Mouse (Mus musculus) thymus, postnatal 0 days (tissue): ENCODE data around the gene Iqck. TPM values are rescaled to one million over a fixed set of nuclear protein-coding genes. Genes with fewer than 3 reads are reported as not detected.
A peak's percentile ranks its signal among the peaks of the same experiment; 100 is the strongest.

ENCODE experiments used
- DNase-seq: peaks from one replicate; pipeline ENCODE4 v3.0.0-alpha.2; 2015; ENCODE audit warnings: low spot score
- polyA plus RNA-seq: library from polyadenylated mRNA; unstranded; fragments of >200 nt; fragmentation: Nextera tagmentation; extraction: Ambion mirVana; gene quantifications from 2 replicates; pipeline ENCODE4 v1.2.1, GENCODE M21; 2015

Gene Iqck
- polyA plus RNA-seq, 1 experiment from 2014 or later: 1.6 TPM

GRCm38 (mm10) chr7:118850676-118851290 is 4.8 kb upstream of the Iqck start:
- no peak for DNase-seq

GRCm38 (mm10) chr7:118851571-118851970 is 4.0 kb upstream of the Iqck start:
- no peak for DNase-seq

DNA sequence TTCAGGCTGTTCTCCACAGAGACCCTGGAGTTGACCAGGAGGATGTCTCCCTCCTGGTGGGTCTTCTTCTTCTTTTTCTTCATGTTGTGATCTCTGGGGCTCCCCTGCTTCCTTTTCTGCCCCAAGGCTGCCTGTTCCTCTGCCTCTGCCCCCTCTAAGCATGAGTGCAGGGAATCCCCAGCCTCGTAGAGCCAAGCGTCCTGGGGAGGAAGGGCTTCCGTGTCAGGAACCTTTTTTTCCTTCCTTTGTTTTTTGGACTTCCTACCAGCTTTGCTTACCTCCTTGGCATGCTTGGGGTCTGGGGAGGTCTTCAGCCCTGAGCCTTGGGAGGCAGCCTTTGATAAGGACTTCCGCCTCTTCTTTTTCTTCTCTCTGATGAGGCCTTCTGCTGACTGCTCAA is 2.9 kb upstream of the Iqck start:
- no peak for DNase-seq

DNA sequence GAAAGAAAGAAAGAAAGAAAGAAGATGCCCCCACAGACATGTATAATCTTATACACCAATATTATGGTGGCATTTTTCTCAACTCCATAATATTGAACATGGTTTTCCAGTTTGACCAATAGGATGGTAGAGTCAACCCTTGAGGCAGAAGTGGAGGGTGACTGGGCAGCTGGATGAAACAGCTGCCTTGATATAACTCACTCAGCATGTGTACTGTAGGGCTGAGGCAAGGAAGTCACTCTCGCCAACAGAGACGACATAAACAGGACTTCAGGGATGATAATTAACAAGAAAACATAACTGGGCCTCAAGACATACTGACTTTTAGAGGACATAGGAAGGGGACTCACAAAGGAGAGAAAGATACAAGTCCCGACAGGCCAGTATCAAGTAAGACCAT is 946 bp upstream of the Iqck start:
- DNase-seq: no peak

GRCm38 (mm10) chr7:118855877-118856304 is 339 bp downstream of the Iqck start, which contains the start of gene Knop1:
Gene Knop1 (minus strand): TSS chr7:118856254.
- no peak for DNase-seq

DNA sequence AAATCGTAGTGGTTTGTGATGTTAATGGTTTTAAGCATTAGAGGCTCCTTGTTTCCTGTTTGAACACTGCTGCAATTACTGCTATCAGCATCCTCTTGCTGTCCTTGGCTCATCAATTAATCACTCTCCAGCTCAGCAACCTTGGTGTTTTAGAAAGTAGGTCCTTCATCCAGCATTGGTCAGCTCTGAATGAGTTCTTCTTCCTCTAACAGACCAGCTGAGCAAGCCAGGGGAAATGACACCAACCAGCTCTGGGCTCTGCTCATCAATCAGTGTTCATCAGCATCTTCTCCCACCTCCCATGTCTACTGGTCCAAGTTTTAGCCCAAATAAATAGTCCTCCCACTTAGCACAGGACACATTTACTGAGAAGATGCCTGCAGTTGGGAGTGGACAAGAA is 3.1 kb downstream of the Iqck start:
- DNase-seq: no peak

GRCm38 (mm10) chr7:118865362-118865761 is 9.8 kb downstream of the Iqck start:
- no peak for DNase-seq

- no peak for DNase-seq
Observed at GRCm38 (mm10) chr7:118879466-118880029, 24.0 kb downstream of the Iqck start.

DNA sequence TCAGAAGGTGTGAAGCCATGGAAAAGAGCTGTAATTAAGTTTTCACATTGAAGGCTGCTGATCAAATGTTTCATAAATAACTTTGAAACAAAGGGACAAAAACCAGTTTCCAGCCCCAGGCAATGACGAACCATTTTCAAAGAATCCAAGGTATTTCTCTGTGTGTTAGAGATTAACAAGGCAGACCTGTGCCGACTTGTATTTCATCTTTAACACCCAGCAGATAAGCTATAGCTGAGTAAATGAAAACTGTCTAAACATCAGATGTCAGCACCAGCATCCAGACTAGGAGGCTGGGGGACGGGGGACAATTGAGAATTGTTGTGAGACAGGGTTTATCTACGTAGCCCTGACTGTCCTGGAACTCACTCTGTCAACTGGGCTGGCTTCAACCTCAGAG is 28.4 kb downstream of the Iqck start:
- DNase-seq: no peak

GRCm38 (mm10) chr7:118884969-118885368 is 29.4 kb downstream of the Iqck start:
- no peak for DNase-seq

DNA sequence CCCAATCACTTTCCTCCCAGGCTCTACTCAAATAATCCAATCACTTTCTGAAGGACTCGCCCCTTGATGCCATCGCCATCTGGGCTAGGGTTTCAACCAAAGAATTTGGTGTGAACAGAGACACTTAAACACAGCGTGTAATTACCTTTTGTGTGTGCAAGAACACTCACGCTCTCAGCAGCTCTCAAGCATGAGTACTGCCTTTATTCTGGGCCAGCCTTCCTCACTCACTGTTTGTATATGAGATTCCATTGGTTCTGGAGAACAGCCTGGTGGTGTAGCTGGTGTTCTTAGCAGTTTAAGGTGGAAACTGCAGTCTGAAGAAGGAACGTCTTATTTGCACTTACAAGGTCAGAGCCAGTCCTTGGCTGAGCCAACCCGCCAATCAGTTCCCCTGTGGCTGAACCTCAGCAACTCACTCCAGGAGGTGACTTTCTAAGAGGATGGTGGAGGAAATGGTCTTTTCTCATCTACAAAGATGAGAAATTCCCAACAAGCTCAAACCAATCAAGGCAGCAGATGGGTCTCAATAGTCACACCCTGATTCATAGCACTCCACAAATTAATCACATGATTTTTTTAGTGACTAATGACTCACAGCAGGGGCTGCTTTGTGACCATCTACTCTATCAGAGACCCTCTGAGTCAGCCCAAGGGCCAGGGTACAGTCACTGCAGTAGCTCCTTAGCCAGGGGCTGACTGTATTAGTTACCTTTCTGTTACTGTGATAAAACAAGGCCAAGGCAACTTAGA is 31.9 kb downstream of the Iqck start:
- DNase-seq: no peak

DNA sequence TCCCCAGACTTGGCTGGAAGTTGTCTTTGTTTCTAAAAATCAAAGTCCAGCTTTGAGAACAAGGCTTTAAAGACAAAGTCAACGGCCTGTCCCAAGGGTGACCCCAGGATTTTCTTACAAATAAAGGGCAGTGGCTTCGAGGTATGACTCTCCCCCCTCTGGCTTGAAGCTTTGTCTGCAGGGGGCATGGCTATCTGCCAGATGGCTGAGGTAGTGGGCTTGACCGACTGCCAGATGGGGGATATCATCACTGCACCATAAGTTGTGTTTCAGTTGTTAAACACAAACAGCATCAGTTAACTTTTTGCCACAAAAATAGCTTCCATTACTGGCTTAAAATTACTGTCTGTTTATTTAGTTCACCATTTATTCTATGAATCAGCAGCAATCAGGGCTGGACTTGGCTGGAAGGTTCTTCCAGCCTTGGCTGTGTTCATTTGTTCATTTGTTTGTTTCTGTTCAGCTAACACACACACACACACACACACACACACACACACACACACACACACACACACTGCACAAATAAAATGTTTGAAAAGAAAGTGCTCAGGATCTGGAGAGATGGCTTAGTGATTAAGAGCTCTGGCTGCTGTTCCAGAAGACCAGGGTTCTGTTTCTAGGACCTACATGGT is 33.6 kb downstream of the Iqck start:
- no peak for DNase-seq

- peak; percentile 36 for DNase-seq
Observed at GRCm38 (mm10) chr7:118895469-118896450, 40.2 kb downstream of the Iqck start.

- no peak for DNase-seq
Observed at GRCm38 (mm10) chr7:118898063-118898462, 42.5 kb downstream of the Iqck start.

- DNase-seq: no peak
Observed at GRCm38 (mm10) chr7:118900090-118900489, 44.5 kb downstream of the Iqck start.

DNA sequence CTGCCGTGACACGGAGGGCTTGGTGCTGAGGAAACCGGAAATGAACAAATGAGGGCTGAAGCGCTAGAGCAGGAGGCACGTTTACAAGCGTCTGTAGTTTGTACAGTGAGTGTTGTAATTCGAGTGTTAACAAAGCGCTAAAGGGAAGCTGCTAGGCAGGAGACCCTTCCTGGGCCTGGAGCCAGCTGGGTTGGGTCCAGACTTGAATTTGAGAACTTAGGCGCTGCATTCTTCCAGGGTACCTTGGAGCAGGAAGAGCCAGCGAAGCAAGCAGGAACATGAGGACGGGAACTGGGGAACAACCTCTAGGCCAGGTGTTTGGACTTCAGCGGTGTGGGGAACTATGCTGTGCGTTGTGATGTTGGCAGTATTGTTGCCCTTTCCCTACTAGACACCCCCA is 47.4 kb downstream of the Iqck start:
- DNase-seq: no peak

DNA sequence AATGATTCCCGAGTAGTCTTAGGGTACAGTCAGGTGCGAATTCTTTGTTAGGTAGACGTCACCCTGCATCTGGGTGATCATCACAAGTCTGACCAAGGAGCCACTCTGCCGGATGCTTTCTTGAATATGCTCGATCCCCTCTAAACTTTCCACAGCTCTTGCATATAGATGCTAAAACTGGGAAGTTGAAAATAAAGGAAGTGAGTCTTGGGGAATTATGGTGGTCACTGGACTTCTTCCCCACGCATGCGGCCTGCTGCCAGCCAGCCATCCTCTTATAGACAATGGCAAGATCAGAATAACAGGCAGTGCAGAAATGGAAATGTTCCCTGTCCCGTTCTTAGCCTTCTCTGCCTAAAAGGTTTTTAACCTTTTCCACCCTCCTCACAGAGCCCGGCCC is 48.3 kb downstream of the Iqck start:
- DNase-seq: no peak

DNA sequence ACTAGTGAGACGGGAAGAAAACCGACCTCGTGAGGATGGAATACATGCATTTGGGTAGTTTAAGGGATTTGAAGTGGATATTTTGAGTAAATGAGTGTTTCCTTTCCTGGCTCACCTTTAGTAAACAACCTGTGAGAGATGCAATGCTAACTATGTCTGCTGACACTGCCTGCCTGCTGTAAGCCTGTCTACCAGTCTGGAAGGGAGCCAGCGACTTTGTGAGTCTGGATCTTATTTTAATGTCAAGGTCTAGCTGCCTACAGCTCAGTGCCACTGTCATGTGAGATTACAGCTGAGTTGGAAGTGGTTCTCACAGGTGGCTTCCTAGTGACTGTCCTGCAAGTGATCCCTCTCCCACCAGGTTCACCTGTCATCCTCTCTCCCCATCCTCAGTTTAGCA is 49.0 kb downstream of the Iqck start:
- no peak for DNase-seq

DNA sequence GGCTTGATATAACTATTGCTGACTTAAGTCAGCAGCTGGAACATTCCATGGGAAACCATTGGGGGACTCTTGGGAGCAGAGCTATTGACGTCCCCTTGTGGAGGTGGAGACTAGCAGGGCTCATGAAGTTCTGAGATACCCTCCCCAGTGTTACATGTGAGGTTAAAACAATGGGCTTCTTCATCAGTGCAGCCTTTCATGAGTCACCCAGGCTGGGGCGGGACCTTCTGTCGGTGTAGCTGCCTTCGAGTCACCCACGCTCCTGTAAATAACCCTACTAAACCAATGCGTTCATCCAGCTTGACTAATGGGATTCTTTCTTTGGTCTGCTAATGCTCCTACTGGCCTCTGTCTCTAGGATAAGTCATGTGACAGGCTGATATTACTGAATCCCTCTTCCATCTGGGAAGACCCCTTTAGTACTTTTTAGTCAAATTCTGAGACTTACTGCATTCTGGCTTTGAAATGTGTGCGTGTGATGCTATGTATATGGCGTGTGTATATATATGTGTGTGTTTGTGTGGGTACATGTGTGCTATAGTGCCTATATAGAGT is 53.5 kb downstream of the Iqck start:
- DNase-seq: no peak

GRCm38 (mm10) chr7:118910464-118910863 is 54.9 kb downstream of the Iqck start:
- no peak for DNase-seq

DNA sequence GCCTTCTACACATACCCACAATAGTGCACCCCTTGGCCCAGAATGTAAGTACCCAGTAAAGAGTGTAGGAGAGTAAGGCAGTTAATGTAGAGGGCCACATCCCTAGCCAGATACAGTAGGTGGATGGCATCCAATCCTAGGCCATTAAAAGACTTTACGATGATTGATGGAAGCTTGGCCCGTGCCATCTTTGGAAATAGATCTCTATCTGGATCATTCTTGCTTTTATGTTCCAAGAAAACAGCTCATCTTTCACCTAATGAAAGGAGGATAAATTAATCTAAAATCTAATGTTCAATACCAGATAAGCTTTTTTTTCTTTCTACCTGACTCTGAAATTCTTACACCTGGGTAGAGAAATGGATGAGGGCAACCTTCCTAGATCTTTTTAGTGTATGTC is 55.6 kb downstream of the Iqck start:
- no peak for DNase-seq
